Mouse (Mus musculus): Measurements from ENCODE around the gene Pbrm1. TPM values are rescaled to one million over a fixed set of nuclear protein-coding genes. Genes with fewer than 3 reads are reported as not detected.
A peak's percentile ranks its signal among the peaks of the same experiment; 100 is the strongest.

The Pbrm1 gene
- total RNA-seq, 1 experiment from 2014 or later: 80.7 TPM

DNA sequence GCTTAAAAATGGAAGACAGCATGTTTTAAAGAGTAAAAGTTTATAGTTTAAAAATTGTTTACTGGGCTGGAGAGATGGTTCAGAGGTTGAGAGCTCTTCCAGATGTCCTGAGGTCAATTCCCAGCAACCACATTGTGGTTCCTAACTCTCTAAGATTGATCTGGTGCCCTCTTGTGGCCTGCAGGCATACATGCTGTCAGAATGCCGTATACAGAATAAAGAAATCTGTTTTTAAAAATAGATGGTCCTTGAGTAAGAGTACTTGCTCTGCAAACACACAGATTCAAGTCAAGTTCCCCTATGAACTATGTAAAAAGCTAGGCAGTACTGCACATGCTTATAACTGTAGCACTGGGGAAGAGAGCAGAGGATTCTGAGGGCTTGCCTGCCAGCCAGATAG lies 43.3 kb downstream of the Pbrm1 start:
- no peak for ATAC-seq (replicated peaks in 1 of 2; ENCODE audit: insufficient read depth in 1 of 2, low FRiP score in 2 of 2, low TSS enrichment in 1 of 2, low read depth in 1 of 2, poor library complexity in 2 of 2, severe bottlenecking in 2 of 2)

- no peak for ATAC-seq (replicated peaks in 1 of 2; ENCODE audit: insufficient read depth in 1 of 2, low FRiP score in 2 of 2, low TSS enrichment in 1 of 2, low read depth in 1 of 2, poor library complexity in 2 of 2, severe bottlenecking in 2 of 2)
Observed at GRCm38 (mm10) chr14:31069086-31069733, 50.3 kb downstream of the Pbrm1 start.

DNA sequence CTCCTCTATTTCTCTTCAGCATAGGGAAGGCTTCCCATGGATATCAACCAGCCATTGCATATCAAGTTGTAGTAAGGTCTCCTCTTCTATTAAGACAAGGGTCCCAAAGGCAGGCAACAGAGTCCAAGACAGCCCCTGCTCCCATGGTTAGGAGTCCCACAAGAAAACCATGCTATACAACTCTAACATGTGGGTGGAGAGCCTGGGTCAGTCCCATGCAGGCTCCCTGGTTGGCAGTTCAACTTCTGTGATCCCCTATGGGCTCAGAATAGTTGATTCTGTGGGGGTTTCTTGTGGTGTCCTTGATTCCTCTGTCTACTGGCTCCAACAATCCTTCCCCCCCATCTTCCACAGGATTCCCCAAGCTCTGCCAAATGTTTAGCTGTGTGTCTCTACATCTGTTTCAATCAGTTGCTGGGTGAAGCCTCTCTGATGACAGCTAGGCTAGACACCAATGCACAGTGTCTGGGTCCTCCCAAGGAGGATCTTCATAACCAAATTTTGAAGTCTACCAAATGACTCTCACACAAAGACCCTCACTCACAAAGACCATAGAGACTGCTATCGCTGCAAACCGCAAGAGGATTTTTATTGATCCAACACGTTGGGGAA lies 59.8 kb downstream of the Pbrm1 start:
- no peak for ATAC-seq (replicated peaks in 1 of 2; ENCODE audit: insufficient read depth in 1 of 2, low FRiP score in 2 of 2, low TSS enrichment in 1 of 2, low read depth in 1 of 2, poor library complexity in 2 of 2, severe bottlenecking in 2 of 2)

DNA sequence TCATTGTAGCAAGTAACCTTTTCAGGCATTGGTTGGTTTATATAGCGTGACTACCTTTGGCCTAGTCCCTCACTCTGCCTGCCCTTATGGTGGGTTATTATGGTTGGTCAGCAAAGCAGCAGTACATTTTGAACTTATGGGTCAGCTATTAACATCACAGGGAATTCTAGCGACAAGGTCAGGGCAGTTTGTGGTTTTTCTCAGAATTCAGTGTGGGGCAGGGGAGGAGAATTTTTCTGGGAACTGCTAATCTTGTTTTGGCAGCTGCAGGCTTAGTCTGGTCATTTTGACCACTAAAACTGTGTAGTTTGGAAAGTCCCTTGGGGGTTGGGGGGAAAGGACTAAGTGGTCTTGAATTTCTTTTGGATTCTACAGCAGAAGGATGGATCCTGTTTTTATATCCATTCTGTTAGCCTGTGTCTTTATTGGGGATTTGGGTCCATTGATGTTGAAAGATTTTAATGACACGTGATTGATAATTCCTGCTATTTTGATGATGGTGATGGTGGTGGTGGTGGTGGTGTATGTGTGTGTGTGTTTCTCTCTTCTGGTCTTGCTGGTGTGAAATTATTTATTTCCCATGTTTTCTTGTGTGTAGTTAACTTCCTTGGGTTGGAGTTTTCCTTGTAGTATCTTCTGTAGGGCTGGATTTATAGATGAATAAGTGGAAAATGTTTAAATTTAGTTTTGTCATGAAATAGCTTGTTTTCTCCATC lies 60.5 kb downstream of the Pbrm1 start:
- no peak for ATAC-seq (replicated peaks in 1 of 2; ENCODE audit: insufficient read depth in 1 of 2, low FRiP score in 2 of 2, low TSS enrichment in 1 of 2, low read depth in 1 of 2, poor library complexity in 2 of 2, severe bottlenecking in 2 of 2)

DNA sequence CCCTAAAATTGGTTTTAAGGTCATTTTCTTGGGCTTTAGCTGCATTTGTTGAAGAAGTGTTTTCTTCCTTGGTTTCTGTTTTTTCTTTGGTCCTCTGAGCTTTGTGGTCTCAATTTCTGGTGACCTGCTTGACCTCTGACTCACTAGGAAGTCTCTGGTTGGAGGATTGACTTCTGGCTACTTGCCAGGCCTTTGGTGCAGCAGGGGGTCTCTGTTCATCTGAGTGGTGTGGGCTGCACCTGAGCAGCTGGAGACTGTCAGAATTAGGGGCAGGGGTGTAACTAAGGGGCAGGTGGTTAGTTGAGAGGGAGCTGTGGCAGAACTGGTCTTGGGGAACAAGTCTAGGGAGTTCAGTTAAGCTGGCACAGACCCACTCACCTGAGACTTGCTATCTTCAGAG lies 62.2 kb downstream of the Pbrm1 start:
- no peak for ATAC-seq (replicated peaks in 1 of 2; ENCODE audit: insufficient read depth in 1 of 2, low FRiP score in 2 of 2, low TSS enrichment in 1 of 2, low read depth in 1 of 2, poor library complexity in 2 of 2, severe bottlenecking in 2 of 2)

DNA sequence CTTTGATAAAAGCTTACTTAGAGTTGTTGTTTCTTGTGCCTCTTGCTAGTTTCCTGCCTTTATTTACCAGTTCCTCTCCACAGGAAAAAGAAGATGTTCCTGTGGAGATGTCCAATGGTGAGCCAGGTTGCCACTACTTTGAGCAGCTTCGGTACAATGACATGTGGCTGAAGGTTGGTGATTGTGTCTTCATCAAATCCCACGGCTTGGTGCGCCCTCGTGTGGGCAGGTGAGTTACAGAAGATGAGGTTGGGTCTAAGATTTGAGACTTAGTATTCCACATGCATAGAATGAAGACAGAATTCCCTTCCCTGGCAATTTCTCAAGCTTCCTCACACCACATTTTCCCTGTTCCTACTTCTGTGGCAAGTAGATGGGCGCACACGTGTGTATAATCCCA lies 68.5 kb downstream of the Pbrm1 start:
- no peak for ATAC-seq (replicated peaks in 1 of 2; ENCODE audit: insufficient read depth in 1 of 2, low FRiP score in 2 of 2, low TSS enrichment in 1 of 2, low read depth in 1 of 2, poor library complexity in 2 of 2, severe bottlenecking in 2 of 2)

- no peak for ATAC-seq (replicated peaks in 1 of 2; ENCODE audit: insufficient read depth in 1 of 2, low FRiP score in 2 of 2, low TSS enrichment in 1 of 2, low read depth in 1 of 2, poor library complexity in 2 of 2, severe bottlenecking in 2 of 2)
Observed at GRCm38 (mm10) chr14:31088515-31088914, 69.6 kb downstream of the Pbrm1 start.

GRCm38 (mm10) chr14:31089918-31090317 lies 71.0 kb downstream of the Pbrm1 start:
- no peak for ATAC-seq (replicated peaks in 1 of 2; ENCODE audit: insufficient read depth in 1 of 2, low FRiP score in 2 of 2, low TSS enrichment in 1 of 2, low read depth in 1 of 2, poor library complexity in 2 of 2, severe bottlenecking in 2 of 2)

GRCm38 (mm10) chr14:31105156-31105555 lies 86.2 kb downstream of the Pbrm1 start:
- no peak for ATAC-seq (replicated peaks in 1 of 2; ENCODE audit: insufficient read depth in 1 of 2, low FRiP score in 2 of 2, low TSS enrichment in 1 of 2, low read depth in 1 of 2, poor library complexity in 2 of 2, severe bottlenecking in 2 of 2)

DNA sequence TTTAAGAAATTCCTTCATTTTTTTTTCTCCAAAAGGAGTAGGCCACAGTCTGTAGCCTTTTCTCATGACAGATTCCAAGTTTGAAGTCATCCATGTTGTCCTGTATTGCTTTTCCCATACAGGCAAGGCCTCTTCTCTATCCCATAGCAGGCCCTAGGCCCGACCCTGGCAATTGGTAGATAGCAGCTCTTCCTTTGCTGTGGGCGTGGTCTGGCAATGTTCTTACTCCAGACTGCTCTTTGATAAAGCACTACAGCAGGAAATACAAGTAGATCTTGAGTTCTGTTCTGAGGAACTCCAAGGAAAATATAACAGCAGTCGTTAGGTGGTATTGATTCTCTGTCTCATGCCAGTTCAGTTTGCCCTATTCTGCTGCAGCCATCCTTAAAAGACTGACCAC lies 91.7 kb downstream of the Pbrm1 start:
- no peak for ATAC-seq (replicated peaks in 1 of 2; ENCODE audit: insufficient read depth in 1 of 2, low FRiP score in 2 of 2, low TSS enrichment in 1 of 2, low read depth in 1 of 2, poor library complexity in 2 of 2, severe bottlenecking in 2 of 2)

- no peak for ATAC-seq (replicated peaks in 1 of 2; ENCODE audit: insufficient read depth in 1 of 2, low FRiP score in 2 of 2, low TSS enrichment in 1 of 2, low read depth in 1 of 2, poor library complexity in 2 of 2, severe bottlenecking in 2 of 2)
Observed at GRCm38 (mm10) chr14:31112187-31112586, 93.2 kb downstream of the Pbrm1 start.

- no peak for ATAC-seq (replicated peaks in 1 of 2; ENCODE audit: insufficient read depth in 1 of 2, low FRiP score in 2 of 2, low TSS enrichment in 1 of 2, low read depth in 1 of 2, poor library complexity in 2 of 2, severe bottlenecking in 2 of 2)
Observed at GRCm38 (mm10) chr14:31114011-31114410, 95.1 kb downstream of the Pbrm1 start.

DNA sequence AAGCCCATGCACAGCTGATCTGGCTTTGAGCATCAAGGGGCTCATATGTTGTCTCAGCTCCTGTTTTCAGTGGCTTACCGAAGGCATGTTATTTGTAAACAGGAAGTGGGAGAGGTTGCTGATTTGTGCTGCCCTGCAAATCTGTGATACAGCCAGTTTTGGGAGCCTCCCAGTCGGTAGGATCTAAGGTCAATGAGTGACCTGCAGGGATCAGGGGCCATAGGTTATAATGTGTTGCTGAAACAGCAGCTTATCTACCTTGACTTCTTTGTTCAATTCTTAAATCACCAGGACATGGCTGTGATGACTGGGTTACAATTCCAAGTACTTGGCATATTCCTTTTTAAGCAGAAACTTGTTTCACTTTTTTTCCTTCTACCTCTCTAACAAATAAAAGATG lies 96.6 kb downstream of the Pbrm1 start:
- no peak for ATAC-seq (replicated peaks in 1 of 2; ENCODE audit: insufficient read depth in 1 of 2, low FRiP score in 2 of 2, low TSS enrichment in 1 of 2, low read depth in 1 of 2, poor library complexity in 2 of 2, severe bottlenecking in 2 of 2)

DNA sequence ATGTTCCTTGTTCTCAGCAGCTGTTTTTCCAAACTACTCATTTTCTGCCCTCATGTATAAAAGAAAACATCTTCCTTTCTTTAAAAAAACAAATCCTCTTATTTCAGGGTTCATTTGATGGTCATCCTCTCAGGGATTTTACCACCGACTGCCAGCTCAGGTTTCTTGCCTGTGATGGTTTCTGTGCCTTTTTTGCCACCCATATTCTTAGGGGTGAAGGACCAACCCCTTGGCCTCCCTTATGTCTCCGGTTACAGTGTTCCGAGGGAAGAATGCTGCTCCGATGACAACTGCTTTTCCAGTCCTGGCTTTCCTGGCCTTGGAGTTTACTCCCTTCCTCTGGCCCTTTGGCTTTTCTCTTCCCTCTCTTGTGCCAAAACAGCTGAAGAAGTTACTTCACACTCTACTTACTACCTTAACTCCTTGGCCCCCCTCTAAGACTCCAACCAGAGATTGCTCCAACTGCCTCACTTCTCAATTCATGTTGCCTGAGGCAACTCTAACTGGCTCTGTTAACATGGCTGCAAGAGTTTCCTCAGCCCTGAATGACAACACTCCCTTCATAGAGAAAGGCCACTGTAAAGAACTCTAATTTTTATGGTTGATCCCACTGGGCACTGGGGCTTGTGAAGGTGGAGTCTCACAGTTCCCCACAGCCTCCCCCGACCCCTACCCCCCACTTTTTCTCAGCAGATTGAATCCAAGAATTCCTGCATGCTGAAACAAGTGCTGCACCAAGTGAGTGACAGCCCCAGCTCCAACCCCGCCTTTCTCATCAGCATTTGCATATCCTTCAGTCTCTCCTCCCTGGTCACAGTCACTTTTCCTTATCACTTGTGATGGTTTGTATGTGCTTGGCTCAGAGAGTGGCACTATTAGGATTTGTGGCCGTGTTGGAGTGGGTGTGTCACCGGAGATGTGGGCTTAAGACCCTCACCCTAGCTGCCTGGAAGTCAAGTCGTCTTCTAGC lies 106.5 kb downstream of the Pbrm1 start:
- ATAC-seq (replicated peaks in 1 of 2; ENCODE audit: insufficient read depth in 1 of 2, low FRiP score in 2 of 2, low TSS enrichment in 1 of 2, low read depth in 1 of 2, poor library complexity in 2 of 2, severe bottlenecking in 2 of 2): no peak

DNA sequence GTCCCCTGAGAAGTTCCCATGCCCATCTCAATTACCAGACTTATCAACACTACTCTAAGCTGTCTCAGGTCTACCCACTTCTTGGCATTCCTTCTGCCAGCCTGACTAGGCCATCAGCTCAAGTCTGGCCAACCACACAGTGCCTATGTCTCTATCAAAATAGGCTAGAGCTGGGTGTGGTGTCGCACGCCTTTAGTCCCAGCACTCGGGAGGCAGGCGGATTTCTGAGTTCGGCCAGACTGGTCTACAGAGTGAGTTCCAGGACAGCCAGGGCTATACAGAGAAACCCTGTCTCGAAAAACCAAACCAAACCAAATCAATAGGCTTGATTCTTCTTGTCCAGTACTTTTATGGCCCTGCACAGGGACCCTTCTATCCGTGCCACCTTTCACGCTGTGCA lies 107.9 kb downstream of the Pbrm1 start:
- no peak for ATAC-seq (replicated peaks in 1 of 2; ENCODE audit: insufficient read depth in 1 of 2, low FRiP score in 2 of 2, low TSS enrichment in 1 of 2, low read depth in 1 of 2, poor library complexity in 2 of 2, severe bottlenecking in 2 of 2)

GRCm38 (mm10) chr14:31128101-31128825 lies 109.3 kb downstream of the Pbrm1 start:
- peak; percentile 38 to 56 for ATAC-seq (replicated peaks in 1 of 2; ENCODE audit: insufficient read depth in 1 of 2, low FRiP score in 2 of 2, low TSS enrichment in 1 of 2, low read depth in 1 of 2, poor library complexity in 2 of 2, severe bottlenecking in 2 of 2)

DNA sequence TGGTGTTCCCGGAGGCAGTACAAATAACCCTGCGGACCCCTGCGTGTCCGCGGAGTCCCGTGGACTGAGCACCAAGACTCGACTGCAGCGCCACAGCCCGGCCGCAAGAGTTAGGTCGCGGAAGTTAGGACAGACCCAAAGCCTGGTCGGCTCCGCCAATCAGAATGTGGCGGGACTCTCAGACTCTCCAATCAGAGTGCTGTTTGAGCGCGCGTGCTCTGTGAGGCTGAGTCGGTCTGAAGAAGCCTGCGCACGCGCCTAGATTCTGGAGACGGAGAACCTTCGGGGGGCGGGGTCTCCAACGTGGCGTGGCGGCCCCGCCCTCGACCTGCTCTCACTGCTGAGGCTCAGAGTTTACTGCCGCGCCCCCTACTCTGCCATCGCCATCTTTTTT lies 109.9 kb downstream of the Pbrm1 start, which contains the start of gene Smim4:
Gene Smim4 (minus strand): TSS at position 131 of the 394 bp plus-strand sequence.
- peak; percentile 87 to 94 for ATAC-seq (replicated peaks in 1 of 2; ENCODE audit: insufficient read depth in 1 of 2, low FRiP score in 2 of 2, low TSS enrichment in 1 of 2, low read depth in 1 of 2, poor library complexity in 2 of 2, severe bottlenecking in 2 of 2)
